Mouse (Mus musculus): Measurements from ENCODE around the gene Oxct1.

Gene Oxct1

DNA sequence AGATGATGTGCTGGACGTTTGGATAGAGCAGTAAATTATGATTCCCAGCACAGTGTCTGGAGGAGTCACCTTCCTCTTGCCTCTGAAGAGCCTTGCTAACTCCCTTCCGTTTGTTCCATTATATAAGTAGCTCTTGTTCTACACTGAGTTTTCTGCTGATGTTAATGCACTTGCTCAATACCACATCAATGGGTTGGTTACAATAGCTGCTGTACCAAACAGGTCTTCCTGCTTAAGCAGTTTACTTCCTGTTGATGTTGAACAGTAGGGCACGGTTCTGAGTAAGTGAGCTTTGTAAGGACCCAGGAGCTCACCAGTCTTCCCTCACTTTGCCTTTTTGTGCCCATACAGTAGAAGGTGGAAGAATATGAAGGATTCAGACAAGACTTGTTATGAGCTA lies 98.5 kb downstream of the Oxct1 start:
- no peak for DNase-seq

- no peak for DNase-seq
Measured at GRCm38 (mm10) chr15:4138524-4138923, 112.3 kb downstream of the Oxct1 start.

GRCm38 (mm10) chr15:4139516-4139915 lies 113.3 kb downstream of the Oxct1 start:
- DNase-seq = no peak

GRCm38 (mm10) chr15:4145352-4145751 lies 119.2 kb downstream of the Oxct1 start:
- DNase-seq = no peak

DNA sequence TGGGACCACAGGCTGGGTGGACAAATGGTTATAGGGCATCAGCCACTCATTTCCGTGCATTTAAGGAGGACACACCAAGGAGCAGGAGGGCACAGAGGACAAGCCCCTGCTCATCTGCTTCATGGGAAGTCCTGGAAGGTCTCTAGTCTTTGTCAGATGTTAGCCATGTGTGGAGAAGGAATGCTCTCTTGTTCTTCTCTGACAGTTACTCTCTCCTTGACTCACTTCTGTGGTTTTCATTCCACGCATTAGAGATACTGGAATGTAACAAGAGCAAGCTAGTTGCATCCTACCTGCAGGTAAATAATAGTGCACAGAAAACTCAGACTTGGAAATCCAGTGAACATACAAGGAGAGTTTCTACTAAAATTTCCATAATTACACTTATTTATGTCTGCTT lies 121.5 kb downstream of the Oxct1 start:
- no peak for DNase-seq

GRCm38 (mm10) chr15:4148649-4149389 lies 122.6 kb downstream of the Oxct1 start:
- no peak for DNase-seq

GRCm38 (mm10) chr15:4154646-4155045 lies 128.5 kb downstream of the Oxct1 start:
- DNase-seq = no peak

DNA sequence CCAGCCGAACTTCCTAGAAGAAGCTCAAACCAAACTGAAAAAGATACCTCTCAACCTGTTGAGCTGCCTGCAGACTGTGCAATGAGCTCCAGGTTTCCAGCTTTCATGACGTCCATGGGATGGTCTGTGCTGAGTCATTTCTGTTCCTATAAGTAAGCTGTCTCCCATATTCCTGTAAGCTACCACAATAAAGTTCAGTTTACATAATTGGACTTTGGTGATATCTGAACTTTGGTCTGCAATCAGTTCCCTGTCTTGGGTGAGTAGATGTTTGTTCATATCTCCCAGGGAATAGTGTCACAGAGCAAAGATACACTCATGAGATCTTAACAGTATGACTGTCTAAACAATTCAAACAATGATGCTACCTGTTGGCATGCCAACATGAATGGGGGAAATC lies 141.8 kb downstream of the Oxct1 start:
- DNase-seq = no peak

- no peak for DNase-seq
Measured at GRCm38 (mm10) chr15:4171600-4171999, 145.4 kb downstream of the Oxct1 start.

GRCm38 (mm10) chr15:4197913-4198312 lies 171.7 kb downstream of the Oxct1 start:
- DNase-seq = no peak
